Mouse (Mus musculus): Measurements from ENCODE around the gene Fopnl. TPM values are rescaled to one million over a fixed set of nuclear protein-coding genes. Genes with fewer than 3 reads are reported as not detected.

Fopnl gene
- total RNA-seq (2022), result 10 to 100 TPM; 46.0 to 50.2 (median 48.7) TPM

- peak; percentile 97 to 98 for DNase-seq (ENCODE audit: low spot score in 2 of 2)
These were observed at the start of gene Fopnl for GRCm38 (mm10) chr16:14316884-14317876. Fopnl (minus strand) TSS chr16:14317405.

DNA sequence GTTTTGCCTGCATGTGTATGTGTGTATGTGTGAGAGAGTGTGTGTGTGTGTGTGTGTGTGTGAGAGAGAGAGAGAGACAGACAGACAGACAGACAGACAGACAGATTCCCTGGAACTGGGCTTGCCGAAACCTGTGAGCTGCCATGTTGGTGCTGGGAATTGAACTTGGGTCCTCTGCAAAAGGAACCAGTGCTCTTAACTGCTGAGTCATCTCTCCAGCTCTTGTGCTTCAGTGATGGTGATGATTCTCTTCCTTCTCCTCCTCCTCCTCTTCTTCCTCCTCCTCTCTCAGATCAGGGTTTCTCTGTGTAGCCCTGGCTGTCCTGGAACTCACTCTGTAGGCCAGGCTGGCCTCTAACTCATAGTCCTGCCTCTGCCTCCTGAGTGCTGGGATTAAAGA, 48.8 kb upstream of the Fopnl start:
- DNase-seq (ENCODE audit: low spot score in 2 of 2), result no peak

DNA sequence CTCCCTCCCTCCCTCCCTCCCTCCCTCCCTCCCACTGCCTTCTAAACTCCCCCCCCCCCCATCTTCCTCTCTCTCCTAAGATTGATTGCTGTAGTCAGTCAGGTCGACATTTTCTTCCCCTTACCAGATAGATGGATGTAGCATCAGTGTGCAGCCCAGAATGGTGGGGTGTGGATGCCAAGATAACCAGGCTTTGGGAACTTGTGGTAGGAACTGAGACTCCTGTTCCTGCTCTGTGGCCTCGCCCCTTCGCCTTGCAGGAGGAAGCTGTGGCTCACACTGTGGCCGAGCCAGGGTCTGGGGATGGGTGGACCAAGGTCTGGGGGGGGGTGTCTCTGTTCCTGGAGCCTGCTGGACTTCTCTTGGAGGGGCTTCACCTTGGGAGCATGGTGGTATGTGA, 48.3 kb upstream of the Fopnl start:
- DNase-seq (ENCODE audit: low spot score in 2 of 2), result no peak

- DNase-seq (ENCODE audit: low spot score in 2 of 2), result no peak
These were observed 46.9 kb upstream of the Fopnl start for GRCm38 (mm10) chr16:14364066-14364465.

GRCm38 (mm10) chr16:14363496-14363895, 46.3 kb upstream of the Fopnl start:
- no peak for DNase-seq (ENCODE audit: low spot score in 2 of 2)

GRCm38 (mm10) chr16:14362099-14362820, 45.1 kb upstream of the Fopnl start:
- no peak for DNase-seq (ENCODE audit: low spot score in 2 of 2)

GRCm38 (mm10) chr16:14361362-14362098, 44.3 kb upstream of the Fopnl start, which contains the start of gene Abcc1:
Abcc1 (plus strand) TSS chr16:14361558.
- peak; percentile 47 to 70 for DNase-seq (ENCODE audit: low spot score in 2 of 2)

GRCm38 (mm10) chr16:14360931-14361330, 43.7 kb upstream of the Fopnl start:
- no peak for DNase-seq (ENCODE audit: low spot score in 2 of 2)

DNA sequence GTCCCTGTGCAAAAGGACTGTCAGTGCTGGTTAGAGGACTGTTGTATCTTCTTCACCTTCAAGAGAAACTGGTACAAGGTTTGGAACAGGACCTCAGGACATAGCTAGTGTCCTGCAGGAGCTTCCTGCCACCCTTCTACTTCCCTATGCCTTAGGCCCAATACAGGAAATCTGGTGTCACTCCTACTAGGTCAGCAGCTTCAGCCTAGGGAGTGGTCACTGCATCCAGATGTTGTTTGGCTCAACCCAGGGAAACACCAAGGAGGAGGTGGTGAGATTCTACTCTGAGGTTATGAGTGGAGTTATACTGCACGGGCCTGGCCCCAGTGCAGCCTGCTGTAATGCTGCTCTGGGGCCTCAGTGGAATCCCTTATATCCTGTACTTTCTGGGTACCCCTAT, 41.3 kb upstream of the Fopnl start:
- DNase-seq (ENCODE audit: low spot score in 2 of 2), result no peak

DNA sequence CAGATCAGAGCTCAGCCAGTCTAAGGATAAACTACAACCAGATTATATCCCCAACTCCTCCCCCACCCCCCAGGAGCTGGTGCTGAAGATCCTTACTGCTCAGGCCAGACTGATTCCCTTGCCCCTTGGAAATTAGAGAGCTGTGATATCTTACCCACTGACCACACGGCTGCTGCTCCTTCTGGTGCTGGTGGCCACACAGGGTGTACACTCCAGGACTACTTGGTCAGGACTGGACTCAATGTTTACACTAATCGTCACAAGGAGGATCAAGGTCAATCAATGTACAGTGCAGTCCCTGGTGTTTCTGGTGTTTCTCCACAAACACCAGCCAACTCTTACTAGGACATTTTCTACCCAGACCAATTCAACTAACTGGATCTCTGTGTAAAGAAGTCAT, 40.7 kb upstream of the Fopnl start:
- DNase-seq (ENCODE audit: low spot score in 2 of 2), result no peak

GRCm38 (mm10) chr16:14352663-14353062, 35.5 kb upstream of the Fopnl start:
- no peak for DNase-seq (ENCODE audit: low spot score in 2 of 2)

GRCm38 (mm10) chr16:14352234-14352633, 35.0 kb upstream of the Fopnl start:
- no peak for DNase-seq (ENCODE audit: low spot score in 2 of 2)

- DNase-seq (ENCODE audit: low spot score in 2 of 2), result no peak
These were observed 34.4 kb upstream of the Fopnl start for GRCm38 (mm10) chr16:14351571-14351970.

DNA sequence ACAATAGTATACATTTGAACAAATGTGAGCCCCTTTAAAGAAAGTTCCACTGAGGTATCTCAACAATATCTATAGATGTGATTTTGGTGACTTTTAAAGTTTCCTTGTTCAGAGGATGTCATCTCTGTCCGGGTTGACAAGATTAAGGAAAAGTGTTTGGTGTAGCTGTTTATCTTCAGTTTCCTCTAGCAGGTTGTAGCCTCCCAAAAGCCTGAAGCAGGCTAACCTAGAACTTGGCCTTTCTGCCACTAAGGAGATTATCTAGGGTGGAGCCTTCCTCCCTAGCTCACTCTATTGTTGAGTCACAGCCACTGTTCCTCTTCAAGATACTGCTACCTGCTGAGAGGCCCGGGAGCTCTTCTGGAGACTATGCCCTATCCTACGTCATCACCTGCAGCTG, 27.8 kb upstream of the Fopnl start:
- no peak for DNase-seq (ENCODE audit: low spot score in 2 of 2)

DNA sequence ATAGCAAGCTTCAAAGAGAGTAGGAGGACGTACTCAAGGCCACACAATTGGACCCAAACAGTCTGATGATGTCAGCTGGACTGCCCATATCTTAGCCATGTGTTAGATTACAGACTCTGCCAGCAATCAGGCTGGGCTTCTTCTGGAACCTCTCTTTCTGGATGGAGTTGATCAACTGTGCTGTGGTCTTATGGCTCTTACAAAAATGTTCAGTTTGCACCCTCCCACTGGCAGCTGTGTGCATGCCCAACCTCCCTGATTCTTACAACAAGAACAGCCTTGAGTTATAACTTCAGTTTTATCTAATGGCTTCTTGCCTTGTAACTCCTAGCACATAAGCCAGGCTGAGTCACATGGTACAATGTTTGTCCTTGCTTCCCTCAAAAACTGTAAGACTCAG, 11.0 kb upstream of the Fopnl start:
- no peak for DNase-seq (ENCODE audit: low spot score in 2 of 2)

DNA sequence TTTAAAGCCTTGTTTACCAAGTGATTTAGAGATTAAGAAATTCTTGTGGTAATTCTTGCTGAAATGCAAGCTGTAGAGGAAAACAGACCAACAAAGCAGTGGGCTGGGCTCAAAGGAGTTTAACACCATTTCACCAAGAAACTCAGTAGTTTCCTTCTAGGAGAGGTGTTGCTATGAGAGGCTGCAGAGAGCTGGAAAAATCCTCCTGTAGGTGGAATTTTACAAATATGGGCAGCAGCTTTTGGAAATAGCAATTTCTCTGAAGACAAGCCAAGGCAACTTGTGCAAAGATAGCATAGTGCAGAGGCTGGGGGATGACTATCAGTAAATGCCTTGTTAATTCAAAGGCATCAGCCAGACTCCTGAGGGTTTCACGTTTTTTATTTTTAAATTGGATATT, 3.3 kb upstream of the Fopnl start:
- DNase-seq (ENCODE audit: low spot score in 2 of 2), result no peak

GRCm38 (mm10) chr16:14319681-14320080, 2.5 kb upstream of the Fopnl start:
- no peak for DNase-seq (ENCODE audit: low spot score in 2 of 2)

- DNase-seq (ENCODE audit: low spot score in 2 of 2), result no peak
These were observed 4.3 kb downstream of the Fopnl start for GRCm38 (mm10) chr16:14312914-14313313.

DNA sequence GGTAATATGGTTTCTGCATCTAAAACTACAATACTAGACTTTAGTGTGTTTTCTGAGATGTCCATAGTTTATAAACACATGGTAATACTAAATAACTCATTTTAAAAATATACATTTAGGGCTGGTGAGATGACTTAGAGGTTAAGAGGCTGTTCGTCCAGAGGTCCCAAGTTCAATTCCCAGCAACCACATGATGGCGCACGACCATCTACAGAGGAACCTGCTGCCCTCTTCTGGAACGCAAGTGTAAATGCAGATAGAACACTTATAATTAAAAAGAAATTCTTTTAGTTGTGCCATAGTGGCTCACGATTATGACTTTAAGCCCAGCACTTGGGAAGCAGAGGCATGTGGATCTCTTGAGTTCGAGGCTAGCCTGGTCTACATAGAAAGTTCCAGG, 5.8 kb downstream of the Fopnl start:
- DNase-seq (ENCODE audit: low spot score in 2 of 2), result no peak

GRCm38 (mm10) chr16:14309833-14310232, 7.4 kb downstream of the Fopnl start:
- no peak for DNase-seq (ENCODE audit: low spot score in 2 of 2)

DNA sequence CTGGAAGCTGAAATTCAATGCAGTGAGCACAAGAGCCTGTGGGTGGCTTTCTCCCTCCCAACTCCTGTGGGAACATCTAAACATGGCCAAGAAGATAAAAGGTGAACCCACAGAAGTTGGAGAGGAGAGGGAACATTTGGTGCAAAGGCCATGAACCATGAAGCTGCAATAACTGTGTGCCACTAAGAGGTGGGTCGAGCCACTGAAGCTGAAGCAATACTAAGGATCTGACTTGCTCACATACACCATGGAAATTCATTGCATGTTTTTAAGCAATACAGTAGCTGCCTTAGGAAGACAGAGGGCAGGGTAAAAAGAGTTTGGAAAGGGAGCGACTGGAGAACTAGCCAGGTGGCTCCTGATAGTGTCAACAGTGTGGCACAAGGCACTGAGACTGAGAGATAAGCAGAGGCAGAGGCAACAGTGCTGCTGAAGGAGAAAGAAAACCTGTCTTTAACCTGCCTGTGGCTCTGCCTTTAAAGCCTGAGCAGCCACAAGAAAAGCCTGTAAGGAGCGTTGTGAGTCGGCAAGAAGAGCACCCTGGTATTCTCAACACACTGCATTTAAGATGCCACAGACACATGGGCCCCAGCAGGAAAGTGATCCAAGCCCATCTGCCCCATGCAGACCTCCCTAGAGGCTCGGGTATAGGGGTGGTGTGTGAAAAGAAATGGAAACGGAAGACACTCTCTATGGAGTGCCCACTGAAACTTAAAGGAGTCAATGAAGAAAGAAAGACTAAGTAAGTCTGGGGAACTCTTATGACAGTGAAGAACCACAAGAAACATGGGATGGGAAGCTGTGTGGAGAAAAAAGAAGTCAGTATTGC, 8.7 kb downstream of the Fopnl start:
- DNase-seq (ENCODE audit: low spot score in 2 of 2), result no peak

Data from layer of hippocampus, adult 8-10 months (tissue).